Mouse (Mus musculus): ENCODE results near the gene Gm4064. TPM values are rescaled to one million over a fixed set of nuclear protein-coding genes. Genes with fewer than 3 reads are reported as not detected.

Gene Gm4064
- not detected for polyA plus RNA-seq (2015; fragmentation: Illumina TruSeq; extraction: RNeasy Lipid Tissue Mini Kit (QIAGEN cat#74804); ENCODE audit: low read depth, low replicate concordance)

DNA sequence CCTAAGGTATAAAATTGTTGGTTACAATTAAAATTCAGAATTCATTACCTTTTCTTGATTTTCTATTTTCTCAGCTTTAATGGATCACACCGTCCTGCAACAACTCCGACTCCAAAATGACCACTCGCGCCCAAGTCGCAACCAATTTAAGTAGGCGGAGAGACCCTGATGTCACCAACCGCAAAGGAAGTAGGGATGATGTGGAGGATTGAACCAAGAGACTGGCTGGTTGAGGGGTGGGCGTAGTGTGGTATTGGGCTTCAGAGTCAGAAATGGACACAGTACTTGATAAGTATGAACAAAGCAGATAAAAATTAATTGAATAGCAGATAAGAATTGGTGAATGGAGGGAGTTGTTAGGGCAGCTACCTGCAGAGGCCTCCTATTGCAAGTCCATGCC, at the start of gene Gm4064:
Gene Gm4064, minus strand, starts transcription at position 101 of the 400 bp plus-strand sequence.

GRCm38 (mm10) chrY:2830380-2830779, 34.4 kb upstream of the Gm4064 start, which contains the start of the genes Rbmy and Gm10256:
TSS of gene Rbmy (plus strand) at chrY:2830680.
TSS of gene Gm10256 (plus strand) at chrY:2830699.

Other genes with a start within 250 kb of the Gm4064 start
- not detected for gene H2al2c, start 197.1 kb downstream of the Gm4064 start, polyA plus RNA-seq (2015; fragmentation: Illumina TruSeq; extraction: RNeasy Lipid Tissue Mini Kit (QIAGEN cat#74804); ENCODE audit: low read depth, low replicate concordance)
- not detected for gene Sry, start 132.5 kb downstream of the Gm4064 start, polyA plus RNA-seq (2015; fragmentation: Illumina TruSeq; extraction: RNeasy Lipid Tissue Mini Kit (QIAGEN cat#74804); ENCODE audit: low read depth, low replicate concordance)
- not detected for gene H2al2b, start 75.5 kb downstream of the Gm4064 start, polyA plus RNA-seq (2015; fragmentation: Illumina TruSeq; extraction: RNeasy Lipid Tissue Mini Kit (QIAGEN cat#74804); ENCODE audit: low read depth, low replicate concordance)
- gene Rbmy, start 34.5 kb upstream of the Gm4064 start, polyA plus RNA-seq (2015; fragmentation: Illumina TruSeq; extraction: RNeasy Lipid Tissue Mini Kit (QIAGEN cat#74804); ENCODE audit: low read depth, low replicate concordance), result not detected
- not detected for gene Gm10256, start 34.5 kb upstream of the Gm4064 start, polyA plus RNA-seq (2015; fragmentation: Illumina TruSeq; extraction: RNeasy Lipid Tissue Mini Kit (QIAGEN cat#74804); ENCODE audit: low read depth, low replicate concordance)
- not detected for gene Gm10352, start 104.8 kb upstream of the Gm4064 start, polyA plus RNA-seq (2015; fragmentation: Illumina TruSeq; extraction: RNeasy Lipid Tissue Mini Kit (QIAGEN cat#74804); ENCODE audit: low read depth, low replicate concordance)
- not detected for gene Gm29289, start 136.4 kb upstream of the Gm4064 start, polyA plus RNA-seq (2015; fragmentation: Illumina TruSeq; extraction: RNeasy Lipid Tissue Mini Kit (QIAGEN cat#74804); ENCODE audit: low read depth, low replicate concordance)